Mouse (Mus musculus): ENCODE measurements around the gene Scimp. TPM values are rescaled to one million over a fixed set of nuclear protein-coding genes. Genes with fewer than 3 reads are reported as not detected.
"Not testable (repeated sequence)": the region's sequence is repeated elsewhere in the genome, so short reads cannot be mapped to it uniquely, and the experiment has no call there.

Scimp gene
- polyA plus RNA-seq, 1 experiment from 2014 or later, result not detected

GRCm38 (mm10) chr11:70792409-70792808, 20.0 kb downstream of the Scimp start:
- no peaks in the 10 kb centered on the region for H3K36me3 ChIP-seq
- H3K9me3 ChIP-seq (replicated peaks), result no peaks in the 10 kb centered on the region
- no peaks in the 10 kb centered on the region for H3K27me3 ChIP-seq (replicated peaks)
- WGBS, result 89% methylated on average over 1 of the region's 1 CpGs
- H3K27ac ChIP-seq (ENCODE audit: poor library complexity, severe bottlenecking), result no peak overlapping the region
- no peak overlapping the region for H3K4me3 ChIP-seq
- H3K4me1 ChIP-seq (replicated peaks), result no peaks in the 10 kb centered on the region
- no peak overlapping the region for H3K4me2 ChIP-seq
- no peak for ATAC-seq (ENCODE audit: insufficient number of reproducible peaks, low FRiP score)
- H3K9ac ChIP-seq, result no peak overlapping the region

DNA sequence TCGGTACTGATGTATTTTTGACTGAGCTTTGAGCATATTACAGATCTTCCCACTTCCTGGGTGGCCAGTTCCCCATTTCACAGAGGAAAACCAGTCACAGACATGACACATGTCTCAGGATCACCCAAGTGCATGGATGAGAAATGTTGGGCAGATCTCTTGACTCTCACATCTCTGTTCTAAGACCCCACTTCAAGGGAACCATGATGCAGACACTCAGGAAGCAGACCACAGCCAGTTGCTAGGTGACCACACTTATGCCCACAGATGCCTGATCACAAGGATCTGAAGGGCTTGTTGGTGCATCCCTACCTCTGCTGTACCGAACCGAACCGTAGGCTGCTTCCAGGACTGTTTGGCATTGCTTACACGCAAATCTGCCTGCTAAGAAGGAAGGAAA, 20.7 kb downstream of the Scimp start:
- Histone ChIP-seq H3K4me3 (no peak overlapping the region), H3K9me3 (replicated peaks) (no peaks in the 10 kb centered on the region), H3K36me3 (no peaks in the 10 kb centered on the region), H3K9ac (no peak overlapping the region), H3K4me1 (replicated peaks) (no peaks in the 10 kb centered on the region), H3K4me2 (no peak overlapping the region), H3K27ac (ENCODE audit: poor library complexity, severe bottlenecking) (no peak overlapping the region), H3K27me3 (replicated peaks) (no peaks in the 10 kb centered on the region)
- WGBS, result 78% methylated on average over 5 of the region's 5 CpGs
- no peak for ATAC-seq (ENCODE audit: insufficient number of reproducible peaks, low FRiP score)

GRCm38 (mm10) chr11:70790874-70791551, 21.4 kb downstream of the Scimp start:
- no peak overlapping the region for H3K4me2 ChIP-seq

DNA sequence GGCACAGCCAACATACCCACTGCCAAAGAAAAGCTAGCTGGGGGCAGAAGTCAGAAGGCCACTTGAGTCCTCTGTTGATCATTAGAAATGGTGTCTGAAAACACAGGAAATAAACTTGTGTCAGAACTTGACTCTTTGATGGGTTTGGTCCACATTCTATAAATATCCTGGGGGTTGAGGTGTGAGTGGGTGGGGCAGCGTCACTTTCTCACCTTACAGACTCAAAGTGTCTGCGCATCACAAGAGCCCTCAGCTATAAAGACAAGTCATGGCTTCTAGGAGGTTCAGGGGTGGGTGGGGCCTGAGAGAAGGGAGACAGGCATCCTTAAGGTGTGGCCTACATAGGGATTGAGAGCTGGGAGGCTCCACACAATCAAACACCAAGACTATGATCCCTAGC, 22.0 kb downstream of the Scimp start:
- no peak for ATAC-seq (ENCODE audit: insufficient number of reproducible peaks, low FRiP score)
- WGBS, result 76% methylated on average over 2 of the region's 2 CpGs
- no peak overlapping the region for H3K4me2 ChIP-seq
- no peaks in the 10 kb centered on the region for H3K9me3 ChIP-seq (replicated peaks)
- no peaks in the 10 kb centered on the region for H3K27me3 ChIP-seq (replicated peaks)
- H3K27ac ChIP-seq (ENCODE audit: poor library complexity, severe bottlenecking), result no peak overlapping the region
- no peaks in the 10 kb centered on the region for H3K4me1 ChIP-seq (replicated peaks)
- H3K4me3 ChIP-seq, result no peak overlapping the region
- H3K36me3 ChIP-seq, result no peaks in the 10 kb centered on the region
- H3K9ac ChIP-seq, result no peak overlapping the region

More at GRCm38 (mm10) chr11:70790874-70791551, 21.4 kb downstream of the Scimp start:
- H3K27ac ChIP-seq (ENCODE audit: poor library complexity, severe bottlenecking), result no peak overlapping the region
- no peak overlapping the region for H3K4me3 ChIP-seq
- H3K4me1 ChIP-seq (replicated peaks), result no peaks in the 10 kb centered on the region
- no peaks in the 10 kb centered on the region for H3K27me3 ChIP-seq (replicated peaks)
- no peak for ATAC-seq (ENCODE audit: insufficient number of reproducible peaks, low FRiP score)
- WGBS, result 68% methylated on average over 7 of the region's 7 CpGs
- no peaks in the 10 kb centered on the region for H3K9me3 ChIP-seq (replicated peaks)
- no peaks in the 10 kb centered on the region for H3K36me3 ChIP-seq
- H3K9ac ChIP-seq, result no peak overlapping the region

DNA sequence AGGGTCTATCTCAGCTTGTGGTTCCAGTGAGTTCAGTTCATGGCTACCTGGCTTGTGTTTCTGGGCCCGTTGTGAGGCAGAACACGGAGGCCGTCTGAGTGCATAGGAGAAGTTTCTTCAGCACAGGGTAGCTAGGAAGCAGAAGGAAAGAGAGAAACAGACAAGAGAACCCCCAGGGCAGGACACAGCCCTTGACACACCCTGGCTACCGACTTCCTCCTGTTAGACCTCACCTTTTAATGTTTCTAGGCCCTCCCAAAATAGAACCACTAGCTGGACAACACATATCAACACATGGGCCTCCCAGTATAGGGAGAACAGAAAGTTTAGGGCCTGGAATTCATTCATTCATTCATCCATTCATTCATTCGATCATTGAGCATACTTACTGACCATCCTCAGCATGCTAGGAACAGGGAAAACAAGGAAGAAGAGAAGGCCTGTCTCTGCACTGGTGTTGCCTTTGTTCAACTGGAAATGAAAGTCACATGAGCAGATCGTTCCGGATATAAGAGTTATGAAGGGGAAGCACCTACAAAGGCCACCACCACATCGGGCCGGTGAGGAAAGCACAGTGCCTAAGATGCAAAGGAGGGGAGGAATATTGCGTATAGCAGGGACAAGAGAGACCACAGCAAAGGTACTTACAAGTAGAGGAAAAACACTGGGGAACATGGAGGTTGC, 23.3 kb downstream of the Scimp start:
- Histone ChIP-seq H3K27me3 (replicated peaks) (no peaks in the 10 kb centered on the region), H3K4me2 (no peak overlapping the region), H3K36me3 (no peaks in the 10 kb centered on the region), H3K4me3 (no peak overlapping the region), H3K4me1 (replicated peaks) (no peaks in the 10 kb centered on the region), H3K9ac (no peak overlapping the region), H3K27ac (ENCODE audit: poor library complexity, severe bottlenecking) (no peak overlapping the region), H3K9me3 (replicated peaks) (no peaks in the 10 kb centered on the region)
- WGBS, result 77% methylated on average over 10 of the region's 10 CpGs
- ATAC-seq (ENCODE audit: insufficient number of reproducible peaks, low FRiP score), result no peak

GRCm38 (mm10) chr11:70787052-70787451, 25.3 kb downstream of the Scimp start:
- 70% methylated on average over 11 of the region's 11 CpGs for WGBS
- no peaks in the 10 kb centered on the region for H3K4me1 ChIP-seq (replicated peaks)
- H3K27me3 ChIP-seq (replicated peaks), result no peaks in the 10 kb centered on the region
- H3K9me3 ChIP-seq (replicated peaks), result peaks cover 3% of the 10 kb centered on the region; the same call in 1 of the 2 replicates
- no peaks in the 10 kb centered on the region for H3K36me3 ChIP-seq
- H3K9ac ChIP-seq, result no peak overlapping the region
- ATAC-seq (ENCODE audit: insufficient number of reproducible peaks, low FRiP score), result no peak
- no peak overlapping the region for H3K4me3 ChIP-seq
- H3K27ac ChIP-seq (ENCODE audit: poor library complexity, severe bottlenecking), result no peak overlapping the region
- H3K4me2 ChIP-seq, result no peak overlapping the region

DNA sequence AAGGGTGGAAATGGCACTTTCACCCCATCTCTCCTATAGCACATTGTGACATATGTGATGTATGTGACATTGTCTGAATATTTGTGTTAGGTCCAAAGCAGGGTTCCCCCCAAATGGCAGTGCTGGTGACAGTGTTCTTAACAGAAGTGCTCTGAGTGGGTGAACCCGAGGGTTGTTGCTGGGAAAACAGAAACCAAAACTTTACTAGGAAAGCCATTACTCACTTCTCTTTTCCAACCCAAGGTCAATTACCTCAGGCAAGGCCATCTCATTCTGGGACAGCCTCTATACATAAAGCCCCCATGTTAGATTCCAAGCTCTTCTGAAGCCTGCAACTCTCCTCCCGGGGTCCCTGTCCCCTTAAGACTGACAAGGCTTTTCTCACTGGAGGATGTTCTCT, 26.5 kb downstream of the Scimp start:
- H3K9ac ChIP-seq, result no peak overlapping the region
- no peaks in the 10 kb centered on the region for H3K4me1 ChIP-seq (replicated peaks)

DNA sequence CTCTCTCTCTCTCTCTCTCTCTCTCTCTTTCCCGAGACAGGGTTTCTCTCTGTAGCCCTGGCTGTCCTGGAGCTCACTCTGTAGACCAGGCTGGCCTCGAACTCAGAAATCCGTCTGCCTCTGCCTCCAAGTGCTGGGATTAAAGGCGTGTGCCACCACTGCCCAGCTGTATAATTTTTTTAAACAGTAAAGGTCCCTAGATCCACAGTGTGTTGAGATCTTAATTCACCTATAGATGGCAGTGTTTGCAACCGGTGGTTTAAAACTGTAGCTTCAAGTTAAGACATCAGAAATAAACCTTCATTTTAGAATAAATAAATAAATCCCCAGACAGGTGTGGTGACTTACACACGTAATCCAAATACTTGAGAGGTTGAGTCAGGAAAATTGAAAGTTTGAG, 34.3 kb downstream of the Scimp start:
- not testable (repeated sequence) for H3K4me1 ChIP-seq (replicated peaks); ATAC-seq (ENCODE audit: insufficient number of reproducible peaks, low FRiP score); H3K27ac ChIP-seq (ENCODE audit: poor library complexity, severe bottlenecking); H3K9ac ChIP-seq; H3K27me3 ChIP-seq (replicated peaks); H3K4me3 ChIP-seq; H3K9me3 ChIP-seq (replicated peaks); H3K4me2 ChIP-seq
- H3K36me3 ChIP-seq, result peaks cover 13% of the 10 kb centered on the region
- 25% methylated on average over 6 of the region's 6 CpGs for WGBS

More for the DNA sequence above, 26.5 kb downstream of the Scimp start:
- ATAC-seq (ENCODE audit: insufficient number of reproducible peaks, low FRiP score), result no peak
- Histone ChIP-seq H3K4me2 (no peak overlapping the region), H3K36me3 (no peaks in the 10 kb centered on the region), H3K9me3 (replicated peaks) (peaks cover 3% of the 10 kb centered on the region; the same call in 1 of the 2 replicates), H3K27me3 (replicated peaks) (no peaks in the 10 kb centered on the region), H3K27ac (ENCODE audit: poor library complexity, severe bottlenecking) (no peak overlapping the region), H3K4me3 (no peak overlapping the region)
- WGBS, result 48% methylated on average over 2 of the region's 2 CpGs

- Histone ChIP-seq H3K4me1 (replicated peaks) (0 out of 2 replicates have a peak, but pooled peaks cover 5% of the 10 kb centered on the region), H3K4me2 (no peak overlapping the region), H3K4me3 (no peak overlapping the region), H3K9me3 (replicated peaks) (0 out of 2 replicates have a peak, but pooled peaks cover 3% of the 10 kb centered on the region), H3K36me3 (peaks cover 16% of the 10 kb centered on the region), H3K27me3 (replicated peaks) (no peaks in the 10 kb centered on the region), H3K27ac (ENCODE audit: poor library complexity, severe bottlenecking) (no peak overlapping the region), H3K9ac (no peak overlapping the region)
- ATAC-seq (ENCODE audit: insufficient number of reproducible peaks, low FRiP score), result no peak
- WGBS, result 60% methylated on average over 6 of the region's 6 CpGs
These were observed 34.8 kb downstream of the Scimp start for GRCm38 (mm10) chr11:70777634-70778033.

DNA sequence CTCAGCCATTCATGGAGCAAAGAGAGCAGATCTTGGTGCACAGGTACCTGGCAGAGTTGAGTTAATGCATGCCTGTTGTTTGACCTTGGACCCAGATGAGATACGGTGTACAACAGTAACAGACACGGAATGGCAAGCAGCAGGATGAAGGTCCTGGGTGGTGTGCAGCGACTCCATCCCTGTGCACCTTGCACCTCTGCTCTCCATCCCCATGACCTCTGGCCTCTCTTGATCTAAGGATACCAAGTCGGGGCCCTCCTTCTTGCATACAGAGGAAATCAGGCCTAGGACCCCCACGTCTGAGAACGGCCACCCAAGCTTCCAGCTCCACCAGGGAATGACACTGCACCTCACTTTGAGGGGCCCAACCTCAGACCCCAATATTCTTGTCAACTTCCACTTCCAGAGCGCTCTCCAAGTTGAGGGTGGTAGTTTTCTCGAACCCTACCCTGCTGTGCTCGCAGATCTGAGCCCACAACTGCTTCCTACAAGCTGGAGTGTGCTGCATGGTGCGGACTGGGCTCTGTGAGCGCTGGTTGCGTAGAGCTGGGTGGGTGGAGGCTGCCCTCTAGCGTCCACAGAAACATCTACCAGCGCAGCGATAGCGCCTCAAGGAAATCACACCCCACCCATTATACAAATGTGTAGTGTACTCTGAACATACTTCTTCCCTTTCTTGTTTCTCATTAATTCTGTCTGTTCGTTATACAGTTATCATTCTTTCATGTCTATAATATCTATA, 35.4 kb downstream of the Scimp start:
- 25% methylated on average over 17 of the region's 17 CpGs for WGBS
- no peaks in the 10 kb centered on the region for H3K9me3 ChIP-seq (replicated peaks)
- 0 out of 2 replicates have a peak, but pooled peaks cover 5% of the 10 kb centered on the region for H3K4me1 ChIP-seq (replicated peaks)
- H3K4me3 ChIP-seq, result no peak overlapping the region
- H3K27me3 ChIP-seq (replicated peaks), result no peaks in the 10 kb centered on the region
- H3K27ac ChIP-seq (ENCODE audit: poor library complexity, severe bottlenecking), result no peak overlapping the region
- peaks cover 22% of the 10 kb centered on the region for H3K36me3 ChIP-seq
- ATAC-seq (ENCODE audit: insufficient number of reproducible peaks, low FRiP score), result peak; percentile 73
- peak overlapping the region; percentile 37 for H3K9ac ChIP-seq
- H3K4me2 ChIP-seq, result 0 out of 2 replicates have a peak overlapping the region, but pooled peaks have one; percentile 32

DNA sequence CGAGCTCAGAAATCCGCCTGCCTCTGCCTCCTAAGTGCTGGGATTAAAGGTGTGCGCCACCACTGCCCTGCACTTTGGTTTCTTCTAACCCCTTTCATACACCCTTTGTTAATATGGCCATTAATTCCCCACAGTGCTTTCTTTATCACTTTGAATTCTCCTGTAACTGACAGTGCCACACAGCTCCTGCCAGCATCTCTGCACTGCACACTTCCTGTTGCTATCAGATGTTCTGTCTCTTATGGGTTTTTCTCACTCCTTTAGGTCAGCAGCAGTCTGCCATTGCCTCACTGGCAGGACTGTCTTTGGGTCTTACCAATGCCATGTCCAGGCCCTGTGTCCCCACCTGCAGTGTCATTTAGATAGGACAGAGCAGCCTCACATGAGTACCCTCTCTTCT, 41.6 kb downstream of the Scimp start:
- ATAC-seq (ENCODE audit: insufficient number of reproducible peaks, low FRiP score), result no peak
- Histone ChIP-seq H3K4me1 (replicated peaks) (peaks cover 7% of the 10 kb centered on the region), H3K4me2 (no peak overlapping the region), H3K4me3 (no peak overlapping the region), H3K9ac (no peak overlapping the region), H3K27me3 (replicated peaks) (no peaks in the 10 kb centered on the region), H3K27ac (ENCODE audit: poor library complexity, severe bottlenecking) (no peak overlapping the region), H3K36me3 (peaks cover 45% of the 10 kb centered on the region), H3K9me3 (replicated peaks) (no peaks in the 10 kb centered on the region; the same call in 1 of the 2 replicates)
- WGBS, result 85% methylated on average over 3 of the region's 3 CpGs

Measured in heart, embryonic 12.5 days (tissue).